Mouse (Mus musculus): ENCODE data around the gene Nrcam. TPM values are rescaled to one million over a fixed set of nuclear protein-coding genes. Genes with fewer than 3 reads are reported as not detected.

Nrcam gene
- total and polyA plus RNA-seq, 3 experiments = 0.05 to 0.33 (median 0.13) TPM

- in situ Hi-C loops (cut with MboI; ENCODE audit: low pct_ligation_motif_present, low pct_unique_long_range_greater_than_20kb, low sequenced_read_pairs) = no loop called here
- no peaks in the 10 kb centered on the region for H3K27me3 ChIP-seq (replicated peaks)
- dilution Hi-C loops (cut with MboI; ENCODE audit: extremely low pct_ligation_motif_present, extremely low pct_unique_long_range_greater_than_20kb, low sequenced_read_pairs) = no loop called here
These were observed 151.3 kb downstream of the Nrcam start for GRCm38 (mm10) chr12:44480031-44480419.

GRCm38 (mm10) chr12:44481415-44481814 lies 152.7 kb downstream of the Nrcam start:
- TF ChIP-seq TCF12 (IDR thresholded peaks at IDR 0.05; ENCODE audit: low read depth, low read length) = no peak
- no peak for TF ChIP-seq MAX (IDR thresholded peaks at IDR 0.05; ENCODE audit: low read length)
- no peak for TF ChIP-seq POLR2AphosphoS2 (IDR thresholded peaks at IDR 0.05; ENCODE audit: low read depth, low read length)
- no peak for TF ChIP-seq EP300 (IDR thresholded peaks at IDR 0.05; ENCODE audit: low read length)
- no peak for TF ChIP-seq IRF4 (IDR thresholded peaks at IDR 0.05; ENCODE audit: low read depth, low read length)
- no peak for TF ChIP-seq NELFE (IDR thresholded peaks at IDR 0.05; ENCODE audit: low read depth, low read length)
- no peak for TF ChIP-seq KAT2A (IDR thresholded peaks at IDR 0.05; ENCODE audit: insufficient replicate concordance, low read length)
- TF ChIP-seq MXI1 (IDR thresholded peaks at IDR 0.05; ENCODE audit: low read depth, low read length) = no peak
- no peak for TF ChIP-seq USF2 (conservative IDR thresholded peaks at IDR 0.05; ENCODE audit: low read depth, low read length)
- TF ChIP-seq PAX5 (IDR thresholded peaks at IDR 0.05; ENCODE audit: low read length) = no peak
- no peak for TF ChIP-seq HCFC1 (IDR thresholded peaks at IDR 0.05; ENCODE audit: low read depth, low read length)
- no peak for TF ChIP-seq NRF1 (IDR thresholded peaks at IDR 0.05; ENCODE audit: low read depth, low read length)
- TF ChIP-seq MAFK (IDR thresholded peaks at IDR 0.05; ENCODE audit: insufficient replicate concordance, low read length) = no peak
- no peak for TF ChIP-seq ETS1 (conservative IDR thresholded peaks at IDR 0.05; ENCODE audit: low read depth, low read length)
- no peak for TF ChIP-seq CHD2 (IDR thresholded peaks at IDR 0.05; ENCODE audit: low read length)
- TF ChIP-seq GABPA (IDR thresholded peaks at IDR 0.05; ENCODE audit: insufficient replicate concordance, low read depth, low read length) = no peak
- TF ChIP-seq CTCF (conservative IDR thresholded peaks at IDR 0.05 in 1 of 2, IDR thresholded peaks at IDR 0.05 in 1 of 2; ENCODE audit: low read depth in 2 of 2, low read length in 2 of 2) = no peak

More at GRCm38 (mm10) chr12:44480031-44480419, 151.3 kb downstream of the Nrcam start:
- Histone ChIP-seq H3K4me1 (ENCODE audit: control insufficient read depth in 1 of 2, insufficient read depth in 2 of 2) (no peaks in the 10 kb centered on the region), H3K9me3 (replicated peaks; ENCODE audit: low read length) (no peaks in the 10 kb centered on the region), H3K27ac (ENCODE audit: insufficient read depth, low read depth) (no peak overlapping the region), H3K36me3 (replicated peaks in 1 of 2; ENCODE audit: control insufficient read depth in 1 of 2, insufficient read depth in 1 of 2, low read length in 1 of 2) (no peaks in the 10 kb centered on the region), H3K4me3 (replicated peaks in 1 of 3; ENCODE audit: low read depth in 2 of 3, low read length in 2 of 3, poor library complexity in 1 of 3) (no peak overlapping the region), H3K4me2 (ENCODE audit: insufficient read depth, low read depth, poor library complexity, severe bottlenecking) (no peak overlapping the region), H3K9ac (ENCODE audit: insufficient read depth, low read depth) (no peak overlapping the region), H3K79me2 (replicated peaks; ENCODE audit: control insufficient read depth, extremely low read depth, insufficient read depth, poor library complexity, severe bottlenecking) (no peaks in the 10 kb centered on the region)
- TF ChIP-seq ZMIZ1 (IDR thresholded peaks at IDR 0.05; ENCODE audit: low read depth, low read length) = no peak
- TF ChIP-seq BHLHE40 (IDR thresholded peaks at IDR 0.05; ENCODE audit: low read depth, low read length) = no peak
- TF ChIP-seq POLR2A (IDR thresholded peaks at IDR 0.05; ENCODE audit: low read depth, low read length) = no peak
- no peak for TF ChIP-seq ZC3H11A (IDR thresholded peaks at IDR 0.05; ENCODE audit: low read depth, low read length)
- no peak for TF ChIP-seq EP300 (IDR thresholded peaks at IDR 0.05; ENCODE audit: low read length)
- no peak for TF ChIP-seq ELF1 (IDR thresholded peaks at IDR 0.05; ENCODE audit: low read depth, low read length)
- no peak for DNase-seq (ENCODE audit: extremely low read depth)

More at GRCm38 (mm10) chr12:44481415-44481814, 152.7 kb downstream of the Nrcam start:
- no peaks in the 10 kb centered on the region for H3K36me3 ChIP-seq (replicated peaks in 1 of 2; ENCODE audit: control insufficient read depth in 1 of 2, insufficient read depth in 1 of 2, low read length in 1 of 2)
- in situ Hi-C loops (cut with MboI; ENCODE audit: low pct_ligation_motif_present, low pct_unique_long_range_greater_than_20kb, low sequenced_read_pairs) (no loop called here), dilution Hi-C loops (cut with MboI; ENCODE audit: extremely low pct_ligation_motif_present, extremely low pct_unique_long_range_greater_than_20kb, low sequenced_read_pairs) (no loop called here)
- DNase-seq (ENCODE audit: extremely low read depth) = no peak
- H3K4me2 ChIP-seq (ENCODE audit: insufficient read depth, low read depth, poor library complexity, severe bottlenecking) = no peak overlapping the region
- H3K4me3 ChIP-seq (replicated peaks in 1 of 3; ENCODE audit: low read depth in 2 of 3, low read length in 2 of 3, poor library complexity in 1 of 3) = no peak overlapping the region
- H3K4me1 ChIP-seq (ENCODE audit: control insufficient read depth in 1 of 2, insufficient read depth in 2 of 2) = no peaks in the 10 kb centered on the region
- H3K9ac ChIP-seq (ENCODE audit: insufficient read depth, low read depth) = no peak overlapping the region
- no peaks in the 10 kb centered on the region for H3K9me3 ChIP-seq (replicated peaks; ENCODE audit: low read length)
- no peaks in the 10 kb centered on the region for H3K79me2 ChIP-seq (replicated peaks; ENCODE audit: control insufficient read depth, extremely low read depth, insufficient read depth, poor library complexity, severe bottlenecking)
- no peak overlapping the region for H3K27ac ChIP-seq (ENCODE audit: insufficient read depth, low read depth)
- H3K27me3 ChIP-seq (replicated peaks) = no peaks in the 10 kb centered on the region
